Mouse (Mus musculus) ovary, postnatal 14 days (tissue): ENCODE data around the gene Gm9887.
"Not testable (repeated sequence)": the region's sequence is repeated elsewhere in the genome, so short reads cannot be mapped to it uniquely, and the experiment has no call there.

Source experiments
- DNase-seq: peaks from one replicate; pipeline ENCODE4 v3.0.0; 2022; ENCODE audit warnings: low spot score

Gene Gm9887

GRCm38 (mm10) chr12:69386281-69386732 lies 14.0 kb upstream of the Gm9887 start:
- DNase-seq = not testable (repeated sequence)

- DNase-seq = no peak
Measured at GRCm38 (mm10) chr12:69385542-69386280, 13.5 kb upstream of the Gm9887 start.

GRCm38 (mm10) chr12:69384606-69385005 lies 12.3 kb upstream of the Gm9887 start:
- DNase-seq = no peak

GRCm38 (mm10) chr12:69382880-69383279 lies 10.6 kb upstream of the Gm9887 start:
- no peak for DNase-seq

DNA sequence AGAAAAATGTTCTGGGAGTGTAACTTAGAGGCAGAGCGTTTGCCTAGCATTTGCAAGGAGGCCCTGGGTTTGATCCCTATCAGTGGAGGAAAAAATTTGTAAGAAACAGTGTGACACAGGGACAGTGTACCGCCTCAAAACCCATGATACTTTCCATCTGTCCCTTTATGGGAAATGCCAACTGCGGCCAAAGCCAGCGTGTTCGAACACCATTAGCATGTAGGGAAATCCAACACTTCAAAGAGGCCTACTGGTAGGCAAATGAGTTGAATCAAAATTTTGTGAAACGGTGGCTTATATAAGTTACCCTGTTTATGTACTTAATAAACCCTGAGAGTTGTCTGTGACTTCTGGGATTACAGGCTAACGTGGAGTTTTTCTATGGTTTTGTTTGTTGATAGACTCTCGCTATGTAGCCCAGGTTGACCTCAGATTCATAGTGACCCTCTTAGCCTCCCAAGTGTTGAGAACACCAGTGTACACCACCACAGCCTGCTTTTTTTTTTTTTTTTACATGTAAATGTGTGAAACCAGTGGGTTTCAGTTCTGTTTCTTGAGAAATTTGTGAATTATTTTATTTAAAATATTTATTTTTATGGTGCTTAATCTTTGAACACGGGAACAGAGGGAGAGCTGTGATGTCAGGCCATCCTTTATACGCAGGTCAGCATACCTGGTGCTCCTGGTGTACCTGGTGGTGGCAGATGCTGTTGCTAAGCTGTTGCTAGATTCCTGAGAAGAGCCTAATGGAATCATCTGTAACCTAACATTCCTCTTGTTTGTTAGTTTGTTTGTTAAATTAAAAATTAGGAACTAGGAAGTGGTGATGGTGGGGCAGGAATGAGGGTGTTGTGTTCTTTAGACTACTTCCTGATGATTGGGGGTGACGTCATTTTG lies 6.5 kb upstream of the Gm9887 start:
- DNase-seq = no peak

- DNase-seq = not testable (repeated sequence)
Measured at GRCm38 (mm10) chr12:69377636-69378035, 5.4 kb upstream of the Gm9887 start.

DNA sequence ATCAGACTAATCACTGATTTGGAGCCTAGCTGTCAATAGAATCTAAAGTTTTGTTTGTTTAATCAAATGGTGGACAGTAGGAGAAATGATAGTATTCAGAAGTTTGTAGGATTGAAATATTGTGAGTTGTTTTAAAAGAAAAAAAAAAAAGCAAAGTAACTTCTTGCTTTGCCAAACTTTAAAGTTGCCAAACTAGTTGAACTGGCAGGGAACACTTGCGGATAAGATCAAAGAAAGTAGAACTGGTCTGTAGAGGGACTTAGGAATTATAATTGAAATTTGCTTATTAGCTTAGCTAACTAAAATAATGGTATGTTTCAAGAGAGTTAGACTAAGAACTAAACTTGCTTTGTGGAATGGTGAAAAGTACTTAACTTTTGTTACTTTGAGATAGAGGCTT lies 4.9 kb upstream of the Gm9887 start:
- DNase-seq = no peak

DNA sequence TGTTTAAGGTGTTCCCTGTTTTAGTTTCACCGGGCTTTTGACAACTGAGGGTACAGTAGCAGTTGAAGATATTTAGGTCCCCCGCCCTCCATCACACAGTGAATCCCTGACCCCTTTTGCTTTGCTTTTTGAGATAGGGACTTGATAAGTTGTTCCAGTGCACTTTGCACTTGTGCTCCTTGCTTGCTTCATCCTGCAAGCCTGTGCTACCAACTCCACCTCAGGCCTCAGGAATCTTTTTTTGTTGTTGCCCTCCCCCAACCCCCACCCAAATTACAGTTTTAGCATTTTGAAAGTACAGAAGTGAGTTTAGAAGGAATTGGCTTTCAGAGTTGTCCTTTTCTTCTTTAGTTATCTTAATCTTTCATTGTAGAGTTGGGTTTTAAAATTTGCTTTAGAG lies 3.9 kb upstream of the Gm9887 start:
- DNase-seq = no peak

- DNase-seq = no peak
Measured at GRCm38 (mm10) chr12:69373850-69374766, 1.9 kb upstream of the Gm9887 start.

DNA sequence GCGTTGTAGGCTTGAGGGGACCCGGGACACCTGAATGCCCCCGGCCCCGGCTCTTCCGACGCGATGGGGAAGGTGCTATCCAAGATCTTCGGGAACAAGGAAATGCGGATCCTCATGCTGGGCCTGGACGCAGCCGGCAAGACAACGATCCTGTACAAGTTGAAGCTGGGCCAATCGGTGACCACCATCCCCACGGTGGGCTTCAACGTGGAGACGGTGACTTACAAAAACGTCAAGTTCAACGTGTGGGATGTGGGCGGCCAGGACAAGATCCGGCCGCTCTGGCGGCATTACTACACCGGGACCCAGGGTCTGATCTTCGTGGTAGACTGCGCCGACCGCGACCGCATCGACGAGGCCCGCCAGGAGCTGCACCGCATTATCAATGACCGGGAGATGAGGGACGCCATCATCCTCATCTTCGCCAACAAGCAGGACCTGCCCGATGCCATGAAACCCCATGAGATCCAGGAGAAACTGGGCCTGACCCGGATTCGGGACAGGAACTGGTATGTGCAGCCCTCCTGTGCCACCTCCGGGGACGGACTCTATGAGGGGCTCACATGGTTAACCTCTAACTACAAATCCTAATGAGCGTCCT lies 573 bp upstream of the Gm9887 start:
- no peak for DNase-seq

GRCm38 (mm10) chr12:69371421-69371853 lies 821 bp downstream of the Gm9887 start:
- no peak for DNase-seq

DNA sequence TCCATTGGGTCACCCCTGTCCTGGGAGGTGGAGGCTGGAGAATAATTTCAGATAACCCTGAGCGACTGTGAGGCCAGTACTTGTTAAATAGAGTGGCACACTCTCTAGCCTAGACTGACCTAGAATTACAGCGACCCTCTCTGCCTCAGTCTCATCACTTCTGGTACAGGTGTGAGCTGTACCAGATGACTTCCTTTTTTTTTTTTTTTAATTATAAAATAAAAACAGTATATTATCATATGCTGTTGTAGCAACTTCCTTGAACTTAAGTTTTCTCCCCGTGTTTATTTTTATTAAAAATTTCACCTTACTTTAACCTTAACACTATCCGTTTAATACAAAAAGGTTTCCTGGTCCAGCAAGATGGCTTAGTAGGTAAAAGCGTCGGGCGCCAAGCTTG lies 1.3 kb downstream of the Gm9887 start:
- no peak for DNase-seq

- no peak for DNase-seq
Measured at GRCm38 (mm10) chr12:69367557-69367956, 4.7 kb downstream of the Gm9887 start.

- DNase-seq = no peak
Measured at GRCm38 (mm10) chr12:69366424-69366823, 5.8 kb downstream of the Gm9887 start.

- DNase-seq = no peak
Measured at GRCm38 (mm10) chr12:69365757-69366156, 6.5 kb downstream of the Gm9887 start.

DNA sequence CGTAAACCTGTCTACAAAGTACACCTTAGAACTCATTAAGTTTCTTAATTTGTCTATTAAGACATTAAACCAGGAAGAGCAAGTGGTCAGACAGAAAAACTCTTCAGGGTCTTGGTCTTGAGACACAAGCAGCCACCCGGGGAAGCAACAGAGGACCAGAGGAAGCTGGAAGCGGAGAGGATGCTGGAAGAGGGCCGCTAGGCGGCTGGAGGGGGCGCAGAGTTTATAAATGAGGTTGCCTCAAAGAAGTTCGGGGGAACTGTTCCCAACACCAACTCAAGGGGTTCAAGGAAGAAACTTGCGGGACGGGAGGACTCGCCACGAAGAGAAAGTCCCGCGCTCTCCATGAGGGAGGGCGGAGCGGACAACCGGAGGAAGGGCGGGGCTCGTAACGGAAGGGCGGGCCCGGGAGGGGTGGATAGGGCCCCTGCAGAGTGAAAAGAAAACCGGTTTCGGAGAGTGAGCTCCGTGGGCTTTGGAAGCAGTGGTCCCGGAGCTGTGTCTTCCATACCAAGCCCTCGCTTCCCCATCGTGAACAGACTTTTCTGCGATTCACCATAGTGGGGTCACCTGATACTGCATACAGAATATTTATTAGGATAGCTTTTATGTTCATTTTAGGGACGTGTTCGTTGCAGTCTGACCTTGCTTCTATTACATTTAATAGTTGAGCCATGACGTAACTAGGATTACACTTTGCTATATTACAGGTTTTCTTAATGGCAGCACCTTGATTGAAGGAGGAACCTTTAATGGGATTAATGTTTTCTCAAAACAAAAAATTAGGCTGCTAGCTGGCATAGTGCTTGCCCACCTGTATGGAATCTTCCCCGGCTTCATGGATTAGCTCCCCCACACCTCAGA lies 8.1 kb downstream of the Gm9887 start:
- peak; percentile 72 for DNase-seq

- DNase-seq = not testable (repeated sequence)
Measured at GRCm38 (mm10) chr12:69363110-69363509, 9.1 kb downstream of the Gm9887 start.

GRCm38 (mm10) chr12:69362388-69362787 lies 9.9 kb downstream of the Gm9887 start:
- DNase-seq = no peak

DNA sequence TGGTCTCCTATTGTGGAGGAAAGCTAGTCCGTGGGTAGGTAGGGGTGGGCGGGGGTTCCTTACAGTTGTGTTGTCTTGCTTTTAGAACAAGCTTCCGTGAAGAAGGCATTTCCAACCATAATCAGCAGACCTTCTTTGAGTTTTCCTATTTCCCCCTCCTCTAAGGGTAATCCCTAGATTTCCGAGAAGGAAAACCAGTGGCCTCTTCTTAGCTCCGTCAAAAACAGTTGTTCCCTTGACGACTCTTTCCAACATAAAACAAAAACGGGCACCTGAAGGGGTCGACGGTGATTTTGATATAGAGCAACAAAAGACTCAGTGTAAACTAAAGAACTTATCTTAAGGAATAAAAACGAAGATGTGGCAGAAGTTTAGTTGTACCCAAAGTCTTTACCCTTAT lies 10.3 kb downstream of the Gm9887 start:
- DNase-seq = no peak
